Mouse (Mus musculus) granulocyte monocyte progenitor cell, adult 5-6 weeks (primary cell): ENCODE measurements around the gene Tram2. TPM values are rescaled to one million over a fixed set of nuclear protein-coding genes. Genes with fewer than 3 reads are reported as not detected.
A peak's percentile ranks its signal among the peaks of the same experiment; 100 is the strongest.

Experiments used
- ATAC-seq: replicated peaks from 2 replicates; pipeline ENCODE4 v1.8.0; 2016; ENCODE audit warnings: mild to moderate bottlenecking, moderate TSS enrichment, inconsistent platforms; ENCODE audit not compliant: poor library complexity, severe bottlenecking
- total RNA-seq, 2 experiments: library from RNA; stranded (forward) in 1 of 2; stranded (reverse) in 1 of 2; fragments of 200-712, 200-1000 nt in 1 of 2; fragments of >200 nt in 1 of 2; fragmentation: Nextera tagmentation in 1 of 2; gene quantifications; 2 replicates each; pipeline ENCODE4 v1.2.3; 2014 to 2017

The Tram2 gene
- 8.9 and 9.3 TPM in 2 replicates for total RNA-seq (2014; fragmentation: Nextera tagmentation)
- 2.2 and 4.0 TPM in 2 replicates for total RNA-seq (2017)

DNA sequence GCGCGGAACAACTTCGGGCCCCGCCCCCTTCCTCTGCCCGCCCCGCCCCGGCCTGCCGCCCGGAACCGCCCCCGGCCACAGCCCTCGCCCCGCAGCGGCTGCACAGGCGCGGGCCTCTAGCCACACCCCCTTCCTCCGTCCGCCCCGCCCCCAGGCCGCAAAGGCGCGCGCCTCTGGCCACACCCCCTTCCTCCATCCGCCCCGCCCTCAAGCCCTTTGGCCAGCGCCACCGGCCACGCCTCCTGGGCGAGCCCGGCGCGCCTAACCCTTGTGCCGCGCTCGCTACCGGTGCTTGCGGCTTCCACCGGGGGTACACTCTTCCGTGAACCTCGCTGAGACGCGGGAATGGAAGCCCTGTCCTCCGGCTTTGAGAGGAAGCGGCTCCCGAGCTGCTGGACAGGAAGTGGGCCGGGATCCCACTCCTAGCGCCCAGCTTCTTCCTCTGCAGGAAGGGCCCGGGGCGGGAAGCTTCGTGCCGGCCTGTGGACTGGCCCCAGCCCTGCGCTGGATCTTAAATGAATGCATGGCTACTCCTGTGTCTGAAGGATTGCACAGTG lies at the start of gene Tram2:
Gene Tram2 (minus strand): TSS at position 13 of the 557 bp plus-strand sequence.
- peak; percentile 86 for ATAC-seq

DNA sequence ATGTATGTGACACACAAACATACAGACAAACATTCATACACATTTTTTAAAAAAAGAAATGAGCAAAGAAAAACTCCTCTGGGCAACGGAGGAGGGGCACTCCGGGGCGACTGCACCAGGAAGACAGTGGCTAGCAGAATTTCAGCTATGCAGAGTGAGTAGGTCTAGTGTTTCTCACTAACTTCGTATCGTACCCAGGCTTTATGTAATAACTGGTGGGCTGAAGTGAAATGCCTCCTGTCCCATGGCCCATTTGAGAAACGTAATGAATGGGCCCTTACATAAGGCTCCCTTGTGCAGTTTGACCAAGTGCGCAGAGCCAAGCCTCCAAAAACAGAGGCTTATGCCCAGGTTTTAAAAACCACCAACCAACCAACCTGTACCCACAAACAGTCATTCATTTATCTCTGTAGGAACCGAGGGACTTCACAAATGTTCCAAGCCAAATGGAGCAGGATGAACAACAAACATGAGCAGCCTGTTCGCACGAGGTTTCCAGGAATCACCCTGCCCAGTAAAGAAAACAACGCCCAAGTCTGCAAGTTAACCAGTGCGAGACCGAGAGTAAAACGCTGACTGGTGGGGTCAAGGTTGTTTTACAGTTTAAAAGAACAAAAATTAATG lies 45.8 kb upstream of the Tram2 start:
- ATAC-seq = no peak

DNA sequence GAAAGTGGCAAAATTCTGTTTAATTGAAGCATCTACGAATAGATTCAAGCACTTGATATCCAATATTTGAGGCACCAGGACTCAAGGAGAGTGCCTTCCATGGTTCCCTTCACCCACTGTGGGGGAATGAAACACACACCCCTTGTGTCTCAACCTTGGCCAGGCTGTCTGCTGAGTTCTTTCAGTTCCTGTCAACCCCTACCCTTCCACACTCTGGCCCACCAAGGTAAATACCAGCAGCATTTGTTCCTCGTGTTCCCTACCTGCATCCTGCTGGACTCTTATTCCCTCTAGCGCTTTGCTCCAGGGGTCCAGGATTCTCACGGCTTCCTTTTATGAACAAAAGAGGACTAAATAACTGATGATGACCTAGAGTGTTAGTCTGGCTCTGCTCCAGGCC lies 24.8 kb upstream of the Tram2 start:
- peak; percentile 65 for ATAC-seq

DNA sequence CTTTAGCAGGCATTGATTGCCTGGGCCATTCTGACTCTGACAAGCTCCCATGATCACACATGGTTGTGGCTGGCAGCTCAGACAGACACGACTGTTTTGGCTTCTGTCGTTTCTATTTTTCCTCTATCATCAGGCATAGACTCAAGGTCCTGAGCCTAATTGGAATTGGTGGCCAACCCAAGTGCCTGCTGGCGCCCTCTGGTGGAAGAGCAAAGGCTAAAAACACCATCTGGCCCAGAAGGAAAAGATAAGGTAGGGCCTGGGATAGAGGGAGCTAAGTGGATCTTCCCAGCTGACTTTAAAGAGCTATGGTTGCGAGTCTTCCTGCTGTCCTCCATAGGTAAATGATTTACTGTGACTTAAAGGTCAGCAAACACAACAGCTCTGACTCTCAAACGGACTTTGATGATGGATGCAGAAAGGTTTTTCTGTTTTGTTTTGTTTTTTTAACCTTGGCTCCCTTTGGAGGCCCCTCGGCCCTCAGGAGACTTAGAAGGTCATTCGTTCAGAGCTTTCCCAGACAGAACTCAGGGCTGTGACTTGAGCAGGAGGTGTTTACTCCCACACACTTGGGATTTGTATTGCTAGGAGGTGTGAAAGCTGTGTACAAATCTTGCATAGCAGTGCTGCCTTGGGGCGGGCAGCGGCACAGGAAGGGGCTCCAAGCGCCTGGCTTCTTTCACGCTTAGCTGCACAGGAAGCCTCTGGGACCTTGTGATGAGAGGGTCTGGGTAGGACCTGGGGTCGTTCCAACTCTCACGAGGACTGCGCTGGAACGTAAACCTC lies 22.4 kb upstream of the Tram2 start:
- ATAC-seq = peak; percentile 68

GRCm38 (mm10) chr1:21100726-21101125 lies 21.7 kb upstream of the Tram2 start:
- no peak for ATAC-seq

- ATAC-seq = no peak
Observed at GRCm38 (mm10) chr1:21097001-21097989, 18.3 kb upstream of the Tram2 start.

DNA sequence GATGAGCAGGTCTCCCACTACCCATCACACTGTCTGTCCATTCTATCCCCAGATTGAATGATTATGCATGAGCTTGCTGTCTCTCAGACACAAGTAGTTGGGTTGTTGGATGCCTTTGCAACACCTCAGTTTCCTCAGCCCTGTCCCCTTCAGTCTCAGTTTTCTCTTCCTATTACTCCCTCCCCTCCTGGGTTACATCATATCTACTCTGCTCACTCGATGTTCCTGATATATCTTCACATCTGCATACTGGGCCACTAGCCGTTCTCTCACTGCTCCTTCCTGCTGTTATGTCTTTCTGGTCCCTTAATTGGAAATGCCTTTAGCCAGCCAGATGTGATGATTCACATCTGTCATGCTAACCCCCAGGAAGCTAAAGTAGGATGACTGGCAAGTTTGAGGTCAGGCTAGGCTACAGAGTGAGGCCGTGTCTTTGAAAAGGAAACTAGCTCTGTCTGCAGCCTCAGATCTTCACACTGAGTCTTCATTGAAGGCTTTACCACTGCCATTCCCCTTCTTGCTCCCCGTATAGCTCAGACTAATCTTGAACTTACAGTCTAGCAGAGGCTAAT lies 15.7 kb upstream of the Tram2 start:
- ATAC-seq = peak; percentile 78

GRCm38 (mm10) chr1:21089661-21090117 lies 10.7 kb upstream of the Tram2 start:
- no peak for ATAC-seq

- peak; percentile 66 for ATAC-seq
Observed at GRCm38 (mm10) chr1:21086291-21086690, 7.3 kb upstream of the Tram2 start.

GRCm38 (mm10) chr1:21084661-21085060 lies 5.6 kb upstream of the Tram2 start:
- peak; percentile 49 for ATAC-seq

DNA sequence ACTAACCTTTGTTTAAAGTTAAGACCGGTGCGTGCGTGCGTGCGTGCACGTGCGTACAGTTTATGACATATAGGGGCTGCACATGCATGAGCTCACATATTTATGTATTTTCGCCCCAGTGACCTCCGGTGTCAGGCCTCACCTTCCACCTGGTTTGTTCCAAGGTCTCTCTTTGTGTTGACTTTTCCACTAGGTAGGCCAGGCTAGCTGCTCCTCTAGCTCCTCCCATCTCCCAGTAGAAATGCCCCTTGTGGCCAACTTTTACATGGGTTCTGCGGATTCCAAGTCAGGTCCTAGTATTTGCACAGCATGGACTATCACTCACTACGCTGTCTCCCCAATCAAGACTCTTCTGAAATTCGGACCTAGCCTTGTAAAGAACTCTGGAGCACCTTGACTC lies 1.3 kb upstream of the Tram2 start:
- ATAC-seq = no peak

DNA sequence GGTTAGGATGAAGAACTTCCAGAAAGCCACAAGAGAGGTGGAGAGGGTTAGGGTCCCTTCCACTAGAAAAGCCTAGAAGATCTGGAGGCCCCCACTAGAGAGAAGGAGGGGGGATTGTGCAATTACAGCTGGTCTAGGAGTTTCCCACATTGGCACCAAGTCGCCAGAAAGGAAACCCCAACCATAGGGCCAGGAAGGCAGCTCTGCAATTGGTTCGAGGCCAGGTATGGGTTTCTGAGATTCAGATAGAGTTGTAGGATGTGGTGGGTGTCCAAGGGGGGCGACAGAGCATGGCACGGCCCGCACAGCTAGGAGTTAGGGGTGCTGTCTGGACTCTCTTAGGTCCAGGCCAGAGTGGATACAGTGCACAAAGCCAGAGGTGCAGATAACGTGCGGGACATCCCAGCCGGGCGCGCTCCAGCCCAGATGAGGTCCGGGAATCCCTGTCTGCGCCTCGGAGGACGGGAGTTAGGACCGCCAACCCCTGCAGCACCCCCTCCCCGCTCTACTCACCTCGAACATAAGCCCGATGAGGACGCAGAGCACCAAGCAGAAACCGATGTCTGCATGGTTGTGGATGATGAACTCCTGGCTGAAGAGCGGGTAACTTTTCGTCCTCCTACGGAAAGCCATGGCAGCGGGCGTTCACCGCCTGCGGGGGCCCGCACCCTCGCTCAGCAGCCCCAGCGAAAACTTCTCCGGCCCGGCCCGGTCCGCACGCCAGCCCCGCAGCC lies 381 bp downstream of the Tram2 start:
- peak; percentile 42 for ATAC-seq

- no peak for ATAC-seq
Observed at GRCm38 (mm10) chr1:21077619-21078018, 1.4 kb downstream of the Tram2 start.

GRCm38 (mm10) chr1:21077191-21077590 lies 1.8 kb downstream of the Tram2 start:
- ATAC-seq = no peak

DNA sequence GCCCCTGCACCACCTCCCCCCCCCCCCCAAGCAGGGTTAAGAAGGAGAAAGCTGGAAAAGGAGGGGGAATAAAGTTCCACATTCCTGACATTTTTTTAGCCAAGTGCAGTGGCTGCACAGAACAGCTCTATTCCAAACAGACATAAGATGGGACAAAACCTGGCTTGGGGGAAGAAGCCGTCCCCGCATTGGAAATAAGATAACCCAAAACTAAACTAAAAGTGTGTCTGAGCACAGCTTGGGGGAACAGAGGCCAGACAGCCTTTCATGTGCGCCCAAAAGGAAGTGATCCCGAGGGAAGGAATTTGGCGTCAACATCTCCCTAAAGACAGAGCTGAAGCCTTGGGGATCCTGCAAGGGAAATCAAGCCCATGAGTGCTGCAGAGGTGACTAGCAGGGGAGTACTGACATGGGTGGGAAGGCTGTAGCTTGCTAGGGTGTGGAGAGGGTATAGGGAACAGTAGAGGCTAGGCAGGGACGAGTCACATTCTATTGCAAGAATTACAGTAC lies 3.0 kb downstream of the Tram2 start:
- no peak for ATAC-seq

DNA sequence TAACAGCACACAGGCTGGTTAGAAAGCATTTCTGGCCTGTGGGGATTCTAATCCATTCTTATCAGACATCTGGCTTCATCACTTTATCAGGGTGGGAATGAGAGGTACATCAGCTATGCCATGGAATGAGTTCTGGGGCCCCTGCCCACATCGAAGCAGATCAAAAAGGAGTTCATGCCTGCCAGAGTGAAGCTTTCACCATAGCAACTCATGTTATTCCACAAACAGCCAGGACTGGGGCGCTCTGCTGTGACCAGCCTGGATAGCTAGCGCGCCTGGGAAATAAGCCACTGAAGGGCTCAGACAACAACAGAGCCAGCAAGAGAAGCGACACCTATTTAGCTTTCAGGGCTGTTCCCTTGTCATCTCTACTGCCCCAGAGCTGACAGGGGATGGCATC lies 4.8 kb downstream of the Tram2 start:
- ATAC-seq = no peak

GRCm38 (mm10) chr1:21072875-21073444 lies 6.1 kb downstream of the Tram2 start:
- ATAC-seq = no peak

DNA sequence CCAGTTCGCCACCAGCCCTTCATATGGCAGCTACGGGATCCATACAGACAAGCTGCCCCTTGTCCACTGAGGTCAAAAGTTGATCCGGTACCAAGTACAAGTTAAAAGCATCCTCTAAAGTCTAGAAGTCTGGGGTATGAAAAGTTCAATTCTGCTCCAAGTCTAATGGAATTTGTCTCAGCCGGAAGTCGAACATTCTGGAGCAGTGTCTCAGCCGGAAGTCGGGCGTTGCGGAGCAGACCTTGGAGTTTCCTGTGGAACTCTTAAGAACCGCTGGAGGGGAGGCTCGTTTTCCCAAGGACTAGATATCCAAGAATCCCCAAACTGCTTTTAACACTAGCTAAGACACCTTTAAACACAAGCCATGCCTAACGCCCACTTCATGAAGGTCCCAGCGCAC lies 8.4 kb downstream of the Tram2 start:
- ATAC-seq = no peak
